Mouse (Mus musculus) ovary, postnatal 36 days (tissue): ENCODE data around the gene 4930535I16Rik.
"Not testable (repeated sequence)": the region's sequence is repeated elsewhere in the genome, so short reads cannot be mapped to it uniquely, and the experiment has no call there.

ENCODE experiments used
- DNase-seq: peaks from one replicate; pipeline ENCODE4 v3.0.0; 2022; ENCODE audit warnings: low spot score, mixed read lengths

Gene 4930535I16Rik

GRCm38 (mm10) chr4:123917548-123918140 lies at the start of gene 4930535I16Rik:
4930535I16Rik (minus strand) TSS chr4:123918022.
- DNase-seq: peak; percentile 45

GRCm38 (mm10) chr4:123962721-123963120 lies 44.9 kb upstream of the 4930535I16Rik start:
- no peak for DNase-seq

- no peak for DNase-seq
Observed at GRCm38 (mm10) chr4:123960955-123961354, 43.1 kb upstream of the 4930535I16Rik start.

GRCm38 (mm10) chr4:123957891-123958290 lies 40.1 kb upstream of the 4930535I16Rik start:
- DNase-seq: no peak

GRCm38 (mm10) chr4:123957492-123957808 lies 39.6 kb upstream of the 4930535I16Rik start:
- DNase-seq: no peak

- DNase-seq: peak; percentile 81
Observed at GRCm38 (mm10) chr4:123956703-123957491, 39.1 kb upstream of the 4930535I16Rik start.

GRCm38 (mm10) chr4:123952059-123952458 lies 34.2 kb upstream of the 4930535I16Rik start:
- DNase-seq: no peak

- no peak for DNase-seq
Observed at GRCm38 (mm10) chr4:123949649-123950048, 31.8 kb upstream of the 4930535I16Rik start.

GRCm38 (mm10) chr4:123948901-123949300 lies 31.1 kb upstream of the 4930535I16Rik start:
- DNase-seq: no peak

- DNase-seq: no peak
Observed at GRCm38 (mm10) chr4:123947149-123947548, 29.3 kb upstream of the 4930535I16Rik start.

- DNase-seq: no peak
Observed at GRCm38 (mm10) chr4:123946701-123947100, 28.9 kb upstream of the 4930535I16Rik start.

GRCm38 (mm10) chr4:123940878-123941277 lies 23.1 kb upstream of the 4930535I16Rik start:
- DNase-seq: not testable (repeated sequence)

GRCm38 (mm10) chr4:123939838-123940237 lies 22.0 kb upstream of the 4930535I16Rik start:
- peak; percentile 57 for DNase-seq

GRCm38 (mm10) chr4:123936059-123936458 lies 18.2 kb upstream of the 4930535I16Rik start:
- no peak for DNase-seq

- no peak for DNase-seq
Observed at GRCm38 (mm10) chr4:123934306-123934705, 16.5 kb upstream of the 4930535I16Rik start.

GRCm38 (mm10) chr4:123929994-123930393 lies 12.2 kb upstream of the 4930535I16Rik start:
- no peak for DNase-seq

- no peak for DNase-seq
Observed at GRCm38 (mm10) chr4:123927961-123928360, 10.1 kb upstream of the 4930535I16Rik start.

- no peak for DNase-seq
Observed at GRCm38 (mm10) chr4:123921055-123921565, 3.3 kb upstream of the 4930535I16Rik start.

GRCm38 (mm10) chr4:123918851-123919250 lies 1.0 kb upstream of the 4930535I16Rik start:
- no peak for DNase-seq

- DNase-seq: peak; percentile 100
Observed at GRCm38 (mm10) chr4:123916748-123917547, 874 bp downstream of the 4930535I16Rik start, which contains the start of gene Rragc. Rragc (plus strand) TSS chr4:123917446.

GRCm38 (mm10) chr4:123912431-123912830 lies 5.4 kb downstream of the 4930535I16Rik start:
- no peak for DNase-seq

GRCm38 (mm10) chr4:123911503-123911902 lies 6.3 kb downstream of the 4930535I16Rik start:
- DNase-seq: no peak
